Mouse (Mus musculus) heart, adult 2 months (tissue): ENCODE data around the gene Mcoln3.

Source experiments
- CTCF ChIP-seq: fragments of 200-600 bp; IDR thresholded peaks from 2 replicates; pipeline ENCODE4 v1.8.1; 2022; ENCODE audit warnings: antibody characterized with exemption, mild to moderate bottlenecking, moderate library complexity
- EP300 ChIP-seq: fragments of 200-500 bp; IDR thresholded peaks from 2 replicates; pipeline ENCODE4 v1.6.1; 2011; ENCODE audit warnings: low read depth, low read length, control low read depth; ENCODE audit not compliant: insufficient read depth
- POLR2A ChIP-seq: fragments of 200-500 bp; IDR thresholded peaks from 2 replicates; pipeline ENCODE4 v1.6.1; 2011; ENCODE audit warnings: mild to moderate bottlenecking, low read depth, low read length, control low read depth; ENCODE audit not compliant: insufficient read depth

DNA sequence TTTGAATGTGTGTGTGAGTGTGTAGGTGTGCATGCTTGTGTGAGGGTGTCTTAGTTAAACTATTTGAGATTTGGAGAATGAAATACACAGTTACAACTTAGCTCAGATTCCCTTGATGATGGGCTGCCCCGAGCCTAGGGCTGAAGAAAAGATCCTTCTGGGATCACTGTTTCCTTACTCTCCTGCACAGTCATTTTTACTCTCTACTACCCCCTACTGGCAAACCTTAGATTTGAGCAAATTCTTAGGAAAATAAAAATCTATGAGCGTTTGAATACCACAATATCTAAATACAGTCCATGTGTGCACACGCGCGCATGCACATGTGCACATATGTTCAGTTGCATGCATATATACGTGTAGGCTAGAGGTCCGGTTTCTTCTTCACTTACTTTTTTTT is 44.5 kb upstream of the Mcoln3 start:
- TF ChIP-seq CTCF (peak; percentile 73), POLR2A (no peak), EP300 (no peak)
